Mouse (Mus musculus) forebrain, embryonic 15.5 days (tissue): Measurements from ENCODE around the gene Ctnnbip1. TPM values are rescaled to one million over a fixed set of nuclear protein-coding genes. Genes with fewer than 3 reads are reported as not detected.
A peak's percentile ranks its signal among the peaks of the same experiment; 100 is the strongest.

Experiments
- ATAC-seq: fragments of 200-750 bp; cut with Nextera tagmentation; replicated peaks from 2 replicates; pipeline ENCODE4 v1.8.0; 2017; ENCODE audit warnings: mild to moderate bottlenecking, moderate TSS enrichment, moderate library complexity
- H3K27ac ChIP-seq: fragments of 300-500 bp; sonication (generic); replicated peaks from 2 replicates; pipeline ENCODE4 v1.5.1; 2015; ENCODE audit warnings: mild to moderate bottlenecking, inconsistent platforms
- H3K27me3 ChIP-seq: fragments of 300-500 bp; sonication (generic); 2 replicates; pipeline ENCODE4 v1.6.1; 2015; ENCODE audit warnings: inconsistent platforms
- H3K36me3 ChIP-seq: fragments of 300-500 bp; sonication (generic); 2 replicates; pipeline ENCODE4 v1.6.1; 2015; ENCODE audit warnings: mild to moderate bottlenecking, inconsistent platforms
- H3K4me1 ChIP-seq: fragments of 300-500 bp; sonication (generic); 2 replicates; pipeline ENCODE4 v1.6.1; 2015; ENCODE audit warnings: inconsistent platforms
- H3K4me2 ChIP-seq: fragments of 300-500 bp; sonication (generic); replicated peaks from 2 replicates; pipeline ENCODE4 v1.6.1; 2015; ENCODE audit warnings: mild to moderate bottlenecking, inconsistent platforms
- H3K4me3 ChIP-seq: fragments of 300-500 bp; sonication (generic); 2 replicates; pipeline ENCODE4 v1.5.1; 2015; ENCODE audit warnings: mild to moderate bottlenecking, inconsistent platforms
- H3K9ac ChIP-seq: fragments of 300-500 bp; sonication (generic); replicated peaks from 2 replicates; pipeline ENCODE4 v1.6.1; 2015; ENCODE audit warnings: mild to moderate bottlenecking, inconsistent platforms
- H3K9me3 ChIP-seq: fragments of 300-500 bp; sonication (generic); 2 replicates; pipeline ENCODE4 v1.6.1; 2016; ENCODE audit warnings: inconsistent platforms
- WGBS: fragments of 180-500 bp; shearing (Covaris S2); methylation state at CpG from one replicate; pipeline ENCODE4 v1.1.7; 2015; ENCODE audit warnings: mixed read lengths; 5-methylcytosine and 5-hydroxymethylcytosine counted together
- polyA plus RNA-seq: library from polyadenylated mRNA; unstranded; fragments of >200 nt; fragmentation: Nextera tagmentation; extraction: Ambion mirVana; gene quantifications from 2 replicates; pipeline ENCODE4 v1.2.1, GENCODE M21; 2015

Ctnnbip1 gene
- polyA plus RNA-seq, 1 experiment from 2014 or later: 113 TPM

GRCm38 (mm10) chr4:149578831-149579230 is 60.8 kb downstream of the Ctnnbip1 start:
- peak; percentile 39 for ATAC-seq
- 5% methylated on average over 7 of the region's 7 CpGs for WGBS
- Histone ChIP-seq H3K9me3 (no peaks in the 10 kb centered on the region), H3K4me2 (no peak overlapping the region), H3K27ac (no peak overlapping the region), H3K4me1 (peaks cover 35% of the 10 kb centered on the region), H3K36me3 (no peaks in the 10 kb centered on the region), H3K9ac (no peak overlapping the region), H3K4me3 (no peak overlapping the region), H3K27me3 (no peaks in the 10 kb centered on the region)

- H3K4me3 ChIP-seq: no peak overlapping the region; the same call in 1 of the 2 replicates
These were observed 67.2 kb downstream of the Ctnnbip1 start for GRCm38 (mm10) chr4:149585236-149585635.

GRCm38 (mm10) chr4:149586044-149586782 is 68.2 kb downstream of the Ctnnbip1 start, which contains the start of gene Clstn1:
TSS of gene Clstn1 (plus strand) at chr4:149586468.
- Histone ChIP-seq H3K27me3 (no peaks in the 10 kb centered on the region), H3K27ac (peak within 1 kb of the TSS; percentile 75), H3K4me1 (peaks cover 31% of the 10 kb centered on the region), H3K4me3 (peak within 1 kb of the TSS; percentile 90), H3K36me3 (no peaks in the 10 kb centered on the region), H3K4me2 (peak within 1 kb of the TSS; percentile 99), H3K9ac (peak within 1 kb of the TSS; percentile 88), H3K9me3 (no peaks in the 10 kb centered on the region)
- under 1% methylated on average over 73 of the region's 103 CpGs for WGBS
- ATAC-seq: peak; percentile 83

More at GRCm38 (mm10) chr4:149585236-149585635, 67.2 kb downstream of the Ctnnbip1 start:
- Histone ChIP-seq H3K27ac (no peak overlapping the region), H3K4me2 (0 out of 2 replicates have a peak overlapping the region, but pooled peaks have one; percentile 99), H3K4me1 (peaks cover 31% of the 10 kb centered on the region), H3K27me3 (no peaks in the 10 kb centered on the region), H3K36me3 (no peaks in the 10 kb centered on the region), H3K9me3 (no peaks in the 10 kb centered on the region), H3K9ac (no peak overlapping the region)
- WGBS: 87% methylated on average over 8 of the region's 8 CpGs
- no peak for ATAC-seq

GRCm38 (mm10) chr4:149586783-149587595 is 69.0 kb downstream of the Ctnnbip1 start:
- H3K4me1 ChIP-seq: peaks cover 31% of the 10 kb centered on the region
- WGBS: under 1% methylated on average over 72 of the region's 72 CpGs
- H3K9me3 ChIP-seq: no peaks in the 10 kb centered on the region
- peak overlapping the region; percentile 90 for H3K4me3 ChIP-seq
- H3K4me2 ChIP-seq: peak overlapping the region; percentile 99
- no peaks in the 10 kb centered on the region for H3K36me3 ChIP-seq
- H3K27me3 ChIP-seq: no peaks in the 10 kb centered on the region
- H3K27ac ChIP-seq: peak overlapping the region; percentile 75
- peak overlapping the region; percentile 88 for H3K9ac ChIP-seq
- peak; percentile 49 for ATAC-seq

GRCm38 (mm10) chr4:149587596-149588168 is 69.6 kb downstream of the Ctnnbip1 start:
- peak overlapping the region; percentile 99 for H3K4me2 ChIP-seq
- ATAC-seq: no peak
- H3K4me1 ChIP-seq: peaks cover 31% of the 10 kb centered on the region
- WGBS: 2% methylated on average over 24 of the region's 24 CpGs
- H3K27me3 ChIP-seq: no peaks in the 10 kb centered on the region
- peak overlapping the region; percentile 14; the same call in 1 of the 2 replicates for H3K27ac ChIP-seq
- no peaks in the 10 kb centered on the region for H3K36me3 ChIP-seq
- peak overlapping the region; percentile 90 for H3K4me3 ChIP-seq
- no peaks in the 10 kb centered on the region for H3K9me3 ChIP-seq
- peak overlapping the region; percentile 88 for H3K9ac ChIP-seq

- no peak overlapping the region for H3K4me2 ChIP-seq
- H3K4me1 ChIP-seq: peaks cover 38% of the 10 kb centered on the region
- no peaks in the 10 kb centered on the region for H3K36me3 ChIP-seq
- 81% methylated on average over 1 of the region's 1 CpGs for WGBS
- H3K9ac ChIP-seq: no peak overlapping the region
- H3K4me3 ChIP-seq: no peak overlapping the region
- H3K9me3 ChIP-seq: no peaks in the 10 kb centered on the region
- ATAC-seq: no peak
- no peaks in the 10 kb centered on the region for H3K27me3 ChIP-seq
- H3K27ac ChIP-seq: no peak overlapping the region
These were observed 72.2 kb downstream of the Ctnnbip1 start for GRCm38 (mm10) chr4:149590200-149590599.

- ATAC-seq: no peak
- Histone ChIP-seq H3K9ac (no peak overlapping the region), H3K4me3 (no peak overlapping the region), H3K4me2 (no peak overlapping the region), H3K36me3 (no peaks in the 10 kb centered on the region), H3K4me1 (peaks cover 34% of the 10 kb centered on the region), H3K27ac (no peak overlapping the region), H3K9me3 (no peaks in the 10 kb centered on the region), H3K27me3 (no peaks in the 10 kb centered on the region)
- WGBS: 97% methylated on average over 2 of the region's 2 CpGs
These were observed 73.5 kb downstream of the Ctnnbip1 start for GRCm38 (mm10) chr4:149591486-149591885.

- Histone ChIP-seq H3K27ac (peak overlapping the region; percentile 75), H3K4me1 (peaks cover 18% of the 10 kb centered on the region), H3K9me3 (no peaks in the 10 kb centered on the region), H3K9ac (no peak overlapping the region), H3K27me3 (no peaks in the 10 kb centered on the region), H3K4me3 (no peak overlapping the region), H3K36me3 (no peaks in the 10 kb centered on the region), H3K4me2 (no peak overlapping the region)
- WGBS: 47% methylated on average over 9 of the region's 9 CpGs
- peak; percentile 74 for ATAC-seq
These were observed 77.0 kb downstream of the Ctnnbip1 start for GRCm38 (mm10) chr4:149594913-149595581.

GRCm38 (mm10) chr4:149597641-149598208 is 79.7 kb downstream of the Ctnnbip1 start:
- 68% methylated on average over 12 of the region's 12 CpGs for WGBS

GRCm38 (mm10) chr4:149599549-149599948 is 81.5 kb downstream of the Ctnnbip1 start:
- Histone ChIP-seq H3K9me3 (no peaks in the 10 kb centered on the region), H3K4me1 (peaks cover 23% of the 10 kb centered on the region), H3K27ac (no peak overlapping the region), H3K9ac (no peak overlapping the region), H3K36me3 (no peaks in the 10 kb centered on the region), H3K4me2 (no peak overlapping the region), H3K4me3 (no peak overlapping the region), H3K27me3 (no peaks in the 10 kb centered on the region)
- 83% methylated on average over 6 of the region's 6 CpGs for WGBS
- no peak for ATAC-seq

More at GRCm38 (mm10) chr4:149597641-149598208, 79.7 kb downstream of the Ctnnbip1 start:
- Histone ChIP-seq H3K4me3 (no peak overlapping the region), H3K36me3 (no peaks in the 10 kb centered on the region), H3K4me2 (no peak overlapping the region), H3K9me3 (no peaks in the 10 kb centered on the region), H3K4me1 (peaks cover 24% of the 10 kb centered on the region), H3K9ac (no peak overlapping the region), H3K27me3 (no peaks in the 10 kb centered on the region), H3K27ac (no peak overlapping the region)
- no peak for ATAC-seq

GRCm38 (mm10) chr4:149600130-149600529 is 82.1 kb downstream of the Ctnnbip1 start:
- Histone ChIP-seq H3K9ac (no peak overlapping the region), H3K36me3 (no peaks in the 10 kb centered on the region), H3K27me3 (no peaks in the 10 kb centered on the region), H3K27ac (no peak overlapping the region), H3K4me2 (no peak overlapping the region), H3K4me3 (no peak overlapping the region), H3K9me3 (no peaks in the 10 kb centered on the region), H3K4me1 (peaks cover 18% of the 10 kb centered on the region)
- 96% methylated on average over 4 of the region's 4 CpGs for whole genome bisulfite sequencing
- no peak for ATAC-seq
